Mouse (Mus musculus) hindbrain, embryonic 10.5 days (tissue): ENCODE measurements at regions not wholly inside any gene's neighbourhood (a gene's known extent, or its start where the extent isn't known, plus 50 kb on each side); places are given as distances from the start of the nearest gene placed in this dataset.
"Not testable (repeated sequence)": the region's sequence is repeated elsewhere in the genome, so short reads cannot be mapped to it uniquely, and the experiment has no call there.

Experiments used
- DNase-seq: peaks from one replicate; pipeline ENCODE4 v3.0.0-alpha.2; 2017; ENCODE audit warnings: low spot score
- H3K27ac ChIP-seq: fragments of 300-500 bp; sonication (generic); 2 replicates; pipeline ENCODE4 v1.5.1; 2016; ENCODE audit warnings: mild to moderate bottlenecking, moderate library complexity
- H3K27me3 ChIP-seq: fragments of 300-500 bp; sonication (generic); 2 replicates; pipeline ENCODE4 v1.6.1; 2016; ENCODE audit warnings: mild to moderate bottlenecking; ENCODE audit not compliant: poor library complexity, insufficient read depth, severe bottlenecking
- H3K36me3 ChIP-seq: fragments of 300-500 bp; sonication (generic); 2 replicates; pipeline ENCODE4 v1.6.1; 2016; ENCODE audit warnings: mild to moderate bottlenecking, moderate library complexity
- H3K4me1 ChIP-seq: fragments of 300-500 bp; sonication (generic); replicated peaks from 2 replicates; pipeline ENCODE4 v1.6.1; 2016; ENCODE audit warnings: mild to moderate bottlenecking
- H3K4me3 ChIP-seq: fragments of 300-500 bp; sonication (generic); 2 replicates; pipeline ENCODE4 v1.5.1; 2016; ENCODE audit warnings: mild to moderate bottlenecking, moderate library complexity
- H3K9me3 ChIP-seq: fragments of 300-500 bp; sonication (generic); 2 replicates; pipeline ENCODE4 v1.6.1; 2016; ENCODE audit warnings: mild to moderate bottlenecking, moderate library complexity
- WGBS: fragments of 180-500 bp; shearing (Covaris S2); methylation state at CpG from one replicate; pipeline ENCODE4 v1.1.7; 2016; 5-methylcytosine and 5-hydroxymethylcytosine counted together

GRCm38 (mm10) chr2:72662396-72662795 lies 186.4 kb downstream of the Cdca7 start:
- H3K36me3 ChIP-seq = no peaks in the 10 kb centered on the region
- H3K4me3 ChIP-seq = no peak overlapping the region
- no peaks in the 10 kb centered on the region; the same call in 1 of the 2 replicates for H3K9me3 ChIP-seq
- peaks cover 2% of the 10 kb centered on the region; the same call in 1 of the 2 replicates for H3K4me1 ChIP-seq
- no peak overlapping the region for H3K27ac ChIP-seq
- DNase-seq = no peak
- H3K27me3 ChIP-seq = peaks cover 10% of the 10 kb centered on the region; the same call in 1 of the 2 replicates
- 89% methylated on average over 7 of the region's 7 CpGs for WGBS

GRCm38 (mm10) chr2:72662979-72663780 lies 187.2 kb downstream of the Cdca7 start:
- Histone ChIP-seq H3K9me3 (no peaks in the 10 kb centered on the region; the same call in 1 of the 2 replicates), H3K4me1 (no peaks in the 10 kb centered on the region), H3K4me3 (no peak overlapping the region), H3K27me3 (peaks cover 10% of the 10 kb centered on the region; the same call in 1 of the 2 replicates), H3K36me3 (no peaks in the 10 kb centered on the region), H3K27ac (no peak overlapping the region)
- no peak for DNase-seq
- 72% methylated on average over 8 of the region's 8 CpGs for WGBS

- not testable (repeated sequence) for H3K4me3 ChIP-seq, H3K4me1 ChIP-seq, H3K36me3 ChIP-seq, DNase-seq, H3K27ac ChIP-seq, H3K9me3 ChIP-seq
- H3K27me3 ChIP-seq = peaks cover 49% of the 10 kb centered on the region
- WGBS = 95% methylated on average over 16 of the region's 16 CpGs
Measured at GRCm38 (mm10) chr2:72667396-72667795, 191.4 kb downstream of the Cdca7 start.

GRCm38 (mm10) chr2:72672908-72673901 lies 197.2 kb downstream of the Cdca7 start:
- DNase-seq = peak; percentile 63
- peaks cover 31% of the 10 kb centered on the region for H3K4me1 ChIP-seq
- no peaks in the 10 kb centered on the region for H3K36me3 ChIP-seq
- peaks cover 78% of the 10 kb centered on the region for H3K27me3 ChIP-seq
- WGBS = 29% methylated on average over 13 of the region's 13 CpGs
- no peaks in the 10 kb centered on the region for H3K9me3 ChIP-seq
- H3K27ac ChIP-seq = no peak overlapping the region
- no peak overlapping the region for H3K4me3 ChIP-seq

GRCm38 (mm10) chr2:72674229-72674628 lies 198.3 kb downstream of the Cdca7 start:
- 0 out of 2 replicates have a peak overlapping the region, but pooled peaks have one; percentile 23 for H3K27ac ChIP-seq
- no peaks in the 10 kb centered on the region for H3K36me3 ChIP-seq
- no peaks in the 10 kb centered on the region for H3K9me3 ChIP-seq
- peak; percentile 46 for DNase-seq
- peaks cover 76% of the 10 kb centered on the region for H3K27me3 ChIP-seq
- H3K4me3 ChIP-seq = 0 out of 2 replicates have a peak overlapping the region, but pooled peaks have one; percentile 9
- H3K4me1 ChIP-seq = peaks cover 31% of the 10 kb centered on the region
- whole genome bisulfite sequencing = 5% methylated on average over 4 of the region's 4 CpGs

GRCm38 (mm10) chr2:72674856-72675440 lies 199.0 kb downstream of the Cdca7 start:
- Histone ChIP-seq H3K4me3 (no peak overlapping the region), H3K27me3 (peaks cover 72% of the 10 kb centered on the region)
- no peak for DNase-seq

GRCm38 (mm10) chr2:72677731-72678130 lies 201.8 kb downstream of the Cdca7 start:
- WGBS = 90% methylated on average over 8 of the region's 8 CpGs
- Histone ChIP-seq H3K4me1 (peaks cover 27% of the 10 kb centered on the region), H3K9me3 (no peaks in the 10 kb centered on the region), H3K36me3 (no peaks in the 10 kb centered on the region), H3K4me3 (no peak overlapping the region), H3K27me3 (peaks cover 53% of the 10 kb centered on the region), H3K27ac (no peak overlapping the region)
- DNase-seq = no peak

More at GRCm38 (mm10) chr2:72674856-72675440, 199.0 kb downstream of the Cdca7 start:
- Histone ChIP-seq H3K4me1 (peaks cover 31% of the 10 kb centered on the region), H3K9me3 (no peaks in the 10 kb centered on the region), H3K36me3 (no peaks in the 10 kb centered on the region), H3K27ac (no peak overlapping the region)
- 52% methylated on average over 6 of the region's 6 CpGs for WGBS

- Histone ChIP-seq H3K27ac (no peak overlapping the region), H3K4me3 (no peak overlapping the region), H3K4me1 (no peaks in the 10 kb centered on the region), H3K9me3 (peaks cover 11% of the 10 kb centered on the region), H3K36me3 (no peaks in the 10 kb centered on the region), H3K27me3 (no peaks in the 10 kb centered on the region; the same call in 1 of the 2 replicates)
- no peak for DNase-seq
- 70% methylated on average over 4 of the region's 4 CpGs for WGBS
Measured at GRCm38 (mm10) chr2:72688031-72688430, 212.1 kb downstream of the Cdca7 start.

GRCm38 (mm10) chr2:72701081-72701480 lies 225.1 kb downstream of the Cdca7 start:
- Histone ChIP-seq H3K27ac (no peak overlapping the region; the same call in 1 of the 2 replicates), H3K4me1 (peaks cover 21% of the 10 kb centered on the region), H3K4me3 (no peak overlapping the region), H3K27me3 (no peaks in the 10 kb centered on the region; the same call in 1 of the 2 replicates), H3K9me3 (no peaks in the 10 kb centered on the region), H3K36me3 (no peaks in the 10 kb centered on the region)
- DNase-seq = no peak
- WGBS = 56% methylated on average over 1 of the region's 1 CpGs

- whole genome bisulfite sequencing = 85% methylated on average over 11 of the region's 11 CpGs
- Histone ChIP-seq H3K36me3 (no peaks in the 10 kb centered on the region), H3K9me3 (no peaks in the 10 kb centered on the region), H3K27ac (no peak overlapping the region), H3K27me3 (no peaks in the 10 kb centered on the region), H3K4me1 (peaks cover 19% of the 10 kb centered on the region), H3K4me3 (no peak overlapping the region)
- DNase-seq = no peak
Measured at GRCm38 (mm10) chr2:72703238-72703637, 227.3 kb downstream of the Cdca7 start.

GRCm38 (mm10) chr2:72707676-72708659 lies 232.0 kb downstream of the Cdca7 start:
- DNase-seq = no peak
- no peaks in the 10 kb centered on the region for H3K9me3 ChIP-seq
- peaks cover 10% of the 10 kb centered on the region; the same call in 1 of the 2 replicates for H3K4me1 ChIP-seq
- WGBS = 66% methylated on average over 13 of the region's 13 CpGs
- no peaks in the 10 kb centered on the region for H3K36me3 ChIP-seq
- H3K27me3 ChIP-seq = no peaks in the 10 kb centered on the region
- no peak overlapping the region for H3K4me3 ChIP-seq
- no peak overlapping the region for H3K27ac ChIP-seq
